In the genomic region with DNA sequence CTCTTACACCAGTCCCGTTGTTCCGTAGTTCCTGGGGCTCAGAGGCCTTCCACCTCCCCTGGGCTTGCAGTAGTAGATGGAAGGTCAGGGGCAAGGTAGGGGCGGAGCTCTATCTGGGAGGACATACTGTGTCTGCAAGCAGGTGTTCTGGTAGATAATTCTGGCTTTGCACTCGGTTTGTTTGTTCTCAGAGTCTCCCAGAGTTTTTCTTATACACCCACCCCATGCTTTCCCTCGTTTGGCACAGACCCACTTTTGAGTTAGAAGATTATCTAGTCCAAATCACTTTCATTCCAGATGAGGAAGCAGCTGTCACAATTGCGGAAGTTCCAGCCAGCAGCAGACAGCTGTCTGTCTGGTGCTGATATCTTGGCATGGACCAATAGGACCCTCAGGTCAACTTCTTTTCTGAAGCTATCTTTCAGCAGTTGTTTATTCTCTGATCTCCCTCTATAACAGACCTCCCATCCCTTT, we compare ENCODE assay signal across 7 mouse cellular contexts.
DNase-seq lines count a peak whose midpoint lies in the region; ATAC-seq and TF ChIP-seq lines count a peak whose summit lies in the region.

No protein-coding gene starts in this region.

- TF ChIP-seq POLR2A in olfactory bulb, adult 2 months (IDR thresholded peaks at IDR 0.05; ENCODE audit: insufficient read depth, low read depth, low read length): no peak

- H3K4me1 ChIP-seq in olfactory bulb, adult 2 months (ENCODE audit: control insufficient read depth, insufficient read depth, low read length): peaks cover 10% of the 10 kb centered on the region

- no peak overlapping the region for H3K4me3 ChIP-seq in olfactory bulb, adult 2 months (ENCODE audit: insufficient read depth, low read depth, low read length)

- H3K27ac ChIP-seq in olfactory bulb, adult 2 months (ENCODE audit: insufficient read depth, low read depth, low read length): peak overlapping the region; percentile 49; the same call in 1 of the 2 replicates

- 24% methylated on average over 6 of the region's 6 CpGs for WGBS in large intestine, adult 2 months
- WGBS in olfactory bulb, adult 2 months: 41% methylated on average over 6 of the region's 6 CpGs

- TF ChIP-seq CTCF in olfactory bulb, adult 2 months (IDR thresholded peaks at IDR 0.05; ENCODE audit: insufficient read depth, low read depth, low read length): no peak

- peak; percentile 98 for DNase-seq in MEL-GATA-1-ER (ENCODE audit: extremely low read depth, low read depth)
- peak; percentile 23 for DNase-seq in embryo, embryonic 11.5 days (ENCODE audit: low read depth, low spot score)
- peak; percentile 10 for DNase-seq in large intestine, adult 2 months (ENCODE audit: low read depth, low spot score)
- no peak for DNase-seq in retina, embryonic 14.5 days (ENCODE audit: low spot score)
- DNase-seq in ovary, postnatal 36 days (ENCODE audit: low spot score): no peak

- ATAC-seq in inflammation-experienced regulatory T-cells, adult 6 months: no peak

Comparison
In these comparisons a context has a peak if more than half of its experiments do, and no peak if none do; other contexts are left out.
1. DNase-seq: peak in MEL-GATA-1-ER (single experiment), embryo, embryonic 11.5 days (single experiment) and large intestine, adult 2 months (single experiment); none in retina, embryonic 14.5 days (single experiment) and ovary, postnatal 36 days (single experiment).